Mouse (Mus musculus): ENCODE measurements around the gene Rad9a. TPM values are rescaled to one million over a fixed set of nuclear protein-coding genes. Genes with fewer than 3 reads are reported as not detected.

Gene Rad9a
- polyA plus RNA-seq, 1 experiment from 2014 or later = 21.3 TPM

- Histone ChIP-seq H3K36me3 (peaks cover 83% of the 10 kb centered on the region), H3K9ac (peak overlapping the region; percentile 19; the same call in 1 of the 2 replicates)
Observed at GRCm38 (mm10) chr19:4156771-4157170, 44.7 kb downstream of the Rad9a start.

DNA sequence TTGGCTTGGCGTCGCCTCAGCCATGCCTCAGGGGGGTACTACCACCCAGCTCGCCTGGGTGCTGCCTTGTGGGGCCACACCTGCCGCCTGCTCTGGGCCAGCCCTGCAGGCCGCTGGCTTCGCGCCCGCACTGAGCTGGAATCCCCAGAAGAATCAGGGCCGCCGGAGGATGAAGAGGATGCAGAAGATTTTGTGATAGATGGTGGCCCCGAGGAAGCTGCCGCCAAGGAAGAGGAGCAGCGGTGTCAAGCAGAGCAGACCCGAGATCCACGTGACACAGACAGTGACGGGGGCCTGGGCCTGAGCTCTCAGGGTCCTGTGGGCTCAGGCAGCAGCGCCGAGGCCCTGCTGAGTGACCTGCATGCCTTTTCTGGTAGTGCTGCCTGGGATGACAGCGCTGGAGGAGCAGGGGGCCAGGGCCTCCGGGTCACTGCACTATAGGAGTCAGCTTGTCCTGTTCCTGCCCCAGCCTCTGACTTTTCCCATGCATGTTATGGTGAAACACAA, 45.3 kb downstream of the Rad9a start:
- H3K36me3 ChIP-seq = peaks cover 82% of the 10 kb centered on the region
- no peak overlapping the region for H3K4me2 ChIP-seq
- H3K27me3 ChIP-seq (replicated peaks) = no peaks in the 10 kb centered on the region
- ATAC-seq (ENCODE audit: extremely low read depth, insufficient number of reproducible peaks, low FRiP score, low TSS enrichment) = no peak
- H3K9me3 ChIP-seq = no peaks in the 10 kb centered on the region
- H3K4me1 ChIP-seq = peaks cover 19% of the 10 kb centered on the region
- no peak overlapping the region for H3K27ac ChIP-seq (replicated peaks)
- peak overlapping the region; percentile 28; the same call in 1 of the 2 replicates for H3K9ac ChIP-seq
- no peak overlapping the region for H3K4me3 ChIP-seq
- 69% methylated on average over 20 of the region's 20 CpGs for WGBS

More at GRCm38 (mm10) chr19:4156771-4157170, 44.7 kb downstream of the Rad9a start:
- H3K4me2 ChIP-seq = no peak overlapping the region
- ATAC-seq (ENCODE audit: extremely low read depth, insufficient number of reproducible peaks, low FRiP score, low TSS enrichment) = no peak
- H3K27ac ChIP-seq (replicated peaks) = no peak overlapping the region
- H3K4me1 ChIP-seq = peaks cover 15% of the 10 kb centered on the region
- WGBS = 90% methylated on average over 12 of the region's 12 CpGs
- no peaks in the 10 kb centered on the region for H3K9me3 ChIP-seq
- no peak overlapping the region for H3K4me3 ChIP-seq
- H3K27me3 ChIP-seq (replicated peaks) = no peaks in the 10 kb centered on the region

DNA sequence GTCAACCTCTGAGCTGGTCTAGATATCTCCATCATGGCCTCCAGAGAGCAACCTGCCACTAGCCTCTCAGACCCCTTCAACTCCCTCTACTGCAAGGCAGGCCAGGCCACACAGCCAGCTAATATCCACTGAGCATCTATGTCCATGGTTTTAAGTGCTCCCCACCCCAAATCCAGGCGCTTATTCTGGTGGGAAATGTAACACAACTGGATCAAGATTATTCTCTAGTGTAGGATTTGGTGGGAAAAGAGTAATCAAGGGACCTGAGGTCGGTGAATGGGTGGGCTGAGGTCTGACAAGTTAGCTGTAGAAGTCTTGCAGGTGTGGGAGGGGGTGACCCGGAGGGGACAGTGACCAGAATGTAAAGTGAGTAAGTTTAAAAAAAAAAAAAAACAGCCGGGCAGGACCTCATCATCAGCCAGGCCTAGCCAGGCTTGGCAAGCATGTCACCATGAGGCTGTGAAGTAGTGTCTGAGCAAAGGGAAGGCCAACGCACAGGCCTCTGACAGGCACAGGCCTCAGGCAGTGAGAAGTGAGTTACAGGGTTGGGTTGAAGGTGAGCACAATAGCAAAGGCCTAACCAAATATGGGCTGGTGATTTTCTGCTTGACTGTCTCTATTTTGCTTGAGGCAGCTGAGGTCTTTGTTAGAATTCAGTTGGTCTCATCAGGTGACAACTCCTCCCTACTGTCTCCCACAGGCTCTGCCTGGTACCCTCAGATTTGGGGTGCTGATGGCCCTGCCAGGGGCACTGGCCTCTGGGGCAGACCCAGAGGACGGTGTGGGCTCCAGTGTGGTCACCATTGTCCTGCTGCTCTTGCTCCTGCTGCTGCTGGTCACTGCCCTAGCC, 46.0 kb downstream of the Rad9a start:
- H3K36me3 ChIP-seq = peaks cover 83% of the 10 kb centered on the region
- H3K27me3 ChIP-seq (replicated peaks) = no peaks in the 10 kb centered on the region
- 80% methylated on average over 6 of the region's 6 CpGs for WGBS
- H3K9ac ChIP-seq = peak overlapping the region; percentile 28; the same call in 1 of the 2 replicates
- ATAC-seq (ENCODE audit: extremely low read depth, insufficient number of reproducible peaks, low FRiP score, low TSS enrichment) = no peak
- H3K9me3 ChIP-seq = no peaks in the 10 kb centered on the region
- no peak overlapping the region for H3K4me2 ChIP-seq
- H3K27ac ChIP-seq (replicated peaks) = no peak overlapping the region
- H3K4me1 ChIP-seq = peaks cover 21% of the 10 kb centered on the region
- H3K4me3 ChIP-seq = no peak overlapping the region

- ATAC-seq (ENCODE audit: extremely low read depth, insufficient number of reproducible peaks, low FRiP score, low TSS enrichment) = no peak
- Histone ChIP-seq H3K4me1 (peaks cover 27% of the 10 kb centered on the region), H3K9ac (no peak overlapping the region), H3K36me3 (peaks cover 84% of the 10 kb centered on the region), H3K27me3 (replicated peaks) (no peaks in the 10 kb centered on the region), H3K27ac (replicated peaks) (no peak overlapping the region), H3K4me2 (no peak overlapping the region), H3K9me3 (no peaks in the 10 kb centered on the region), H3K4me3 (no peak overlapping the region)
- WGBS = 70% methylated on average over 13 of the region's 13 CpGs
Observed at GRCm38 (mm10) chr19:4154437-4155222, 46.8 kb downstream of the Rad9a start.

- Histone ChIP-seq H3K36me3 (peaks cover 71% of the 10 kb centered on the region), H3K9me3 (no peaks in the 10 kb centered on the region), H3K9ac (0 out of 2 replicates have a peak within 1 kb of the TSS, but pooled peaks have one; percentile 16), H3K4me1 (peaks cover 35% of the 10 kb centered on the region), H3K27ac (replicated peaks) (no peak within 1 kb of the TSS; the same call in 1 of the 2 replicates), H3K27me3 (replicated peaks) (no peaks in the 10 kb centered on the region), H3K4me3 (no peak within 1 kb of the TSS), H3K4me2 (no peak within 1 kb of the TSS)
- 63% methylated on average over 11 of the region's 11 CpGs for WGBS
- ATAC-seq (ENCODE audit: extremely low read depth, insufficient number of reproducible peaks, low FRiP score, low TSS enrichment) = no peak
Observed at GRCm38 (mm10) chr19:4153232-4153654, 48.2 kb downstream of the Rad9a start, which contains the start of gene Ptprcap. Ptprcap (plus strand) TSS chr19:4153604.

DNA sequence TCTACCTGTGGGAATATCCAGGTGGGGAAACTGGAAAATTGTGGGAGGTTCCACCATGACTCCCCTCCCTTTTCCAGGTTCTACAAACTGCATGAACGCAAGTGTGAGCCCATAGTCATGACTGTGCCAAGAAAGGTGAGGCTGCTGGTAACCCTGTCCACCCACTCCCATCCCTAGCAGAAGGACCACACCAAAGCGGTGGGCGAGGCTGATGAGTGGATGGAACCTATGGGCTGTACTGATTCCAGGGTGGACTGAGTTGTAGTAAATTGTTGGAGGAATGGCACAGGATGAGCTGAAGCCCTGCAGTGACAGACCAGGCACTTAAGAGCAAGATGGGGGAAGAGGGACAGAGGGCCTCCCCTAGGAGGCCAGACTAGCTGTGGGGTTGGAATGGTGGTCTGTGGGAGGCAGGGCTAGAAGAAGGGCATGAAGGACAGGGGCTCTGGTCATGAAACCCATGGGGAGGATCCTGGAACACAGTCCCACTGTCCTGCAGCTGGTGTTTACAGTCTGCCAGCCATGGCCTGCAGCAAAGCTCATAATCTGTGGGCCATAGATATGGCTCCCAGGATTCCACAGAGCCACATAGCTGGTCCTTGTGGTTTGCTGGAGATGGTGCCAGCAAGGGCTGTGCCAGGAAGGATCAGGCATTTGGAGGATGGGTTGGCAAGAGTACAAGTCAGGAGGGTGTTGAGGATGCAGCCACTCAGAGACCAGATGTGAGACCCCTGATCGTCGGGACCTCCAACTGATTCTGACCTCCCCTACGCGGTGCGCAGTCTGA, 48.8 kb downstream of the Rad9a start:
- 84% methylated on average over 8 of the region's 8 CpGs for WGBS
- H3K27me3 ChIP-seq (replicated peaks) = no peaks in the 10 kb centered on the region
- H3K4me2 ChIP-seq = no peak overlapping the region
- H3K4me3 ChIP-seq = no peak overlapping the region
- no peak for ATAC-seq (ENCODE audit: extremely low read depth, insufficient number of reproducible peaks, low FRiP score, low TSS enrichment)
- H3K27ac ChIP-seq (replicated peaks) = no peak overlapping the region; the same call in 1 of the 2 replicates
- H3K4me1 ChIP-seq = peaks cover 41% of the 10 kb centered on the region
- 0 out of 2 replicates have a peak overlapping the region, but pooled peaks have one; percentile 16 for H3K9ac ChIP-seq
- H3K36me3 ChIP-seq = peaks cover 65% of the 10 kb centered on the region
- no peaks in the 10 kb centered on the region for H3K9me3 ChIP-seq

- H3K9me3 ChIP-seq = no peaks in the 10 kb centered on the region
- no peak overlapping the region for H3K4me3 ChIP-seq
- no peak overlapping the region for H3K4me2 ChIP-seq
- H3K27me3 ChIP-seq (replicated peaks) = no peaks in the 10 kb centered on the region
- peaks cover 57% of the 10 kb centered on the region for H3K36me3 ChIP-seq
- no peak for ATAC-seq (ENCODE audit: extremely low read depth, insufficient number of reproducible peaks, low FRiP score, low TSS enrichment)
- WGBS = 81% methylated on average over 5 of the region's 5 CpGs
- no peak overlapping the region for H3K9ac ChIP-seq
- H3K27ac ChIP-seq (replicated peaks) = no peak overlapping the region
- H3K4me1 ChIP-seq = peaks cover 42% of the 10 kb centered on the region
Observed at GRCm38 (mm10) chr19:4151898-4152297, 49.6 kb downstream of the Rad9a start.

GRCm38 (mm10) chr19:4151488-4151860, 50.0 kb downstream of the Rad9a start:
- Histone ChIP-seq H3K9ac (0 out of 2 replicates have a peak overlapping the region, but pooled peaks have one; percentile 59), H3K9me3 (no peaks in the 10 kb centered on the region), H3K4me1 (peaks cover 42% of the 10 kb centered on the region), H3K36me3 (peaks cover 53% of the 10 kb centered on the region), H3K27me3 (replicated peaks) (no peaks in the 10 kb centered on the region), H3K27ac (replicated peaks) (no peak overlapping the region), H3K4me2 (no peak overlapping the region), H3K4me3 (no peak overlapping the region)
- WGBS = 78% methylated on average over 5 of the region's 5 CpGs
- ATAC-seq (ENCODE audit: extremely low read depth, insufficient number of reproducible peaks, low FRiP score, low TSS enrichment) = no peak

DNA sequence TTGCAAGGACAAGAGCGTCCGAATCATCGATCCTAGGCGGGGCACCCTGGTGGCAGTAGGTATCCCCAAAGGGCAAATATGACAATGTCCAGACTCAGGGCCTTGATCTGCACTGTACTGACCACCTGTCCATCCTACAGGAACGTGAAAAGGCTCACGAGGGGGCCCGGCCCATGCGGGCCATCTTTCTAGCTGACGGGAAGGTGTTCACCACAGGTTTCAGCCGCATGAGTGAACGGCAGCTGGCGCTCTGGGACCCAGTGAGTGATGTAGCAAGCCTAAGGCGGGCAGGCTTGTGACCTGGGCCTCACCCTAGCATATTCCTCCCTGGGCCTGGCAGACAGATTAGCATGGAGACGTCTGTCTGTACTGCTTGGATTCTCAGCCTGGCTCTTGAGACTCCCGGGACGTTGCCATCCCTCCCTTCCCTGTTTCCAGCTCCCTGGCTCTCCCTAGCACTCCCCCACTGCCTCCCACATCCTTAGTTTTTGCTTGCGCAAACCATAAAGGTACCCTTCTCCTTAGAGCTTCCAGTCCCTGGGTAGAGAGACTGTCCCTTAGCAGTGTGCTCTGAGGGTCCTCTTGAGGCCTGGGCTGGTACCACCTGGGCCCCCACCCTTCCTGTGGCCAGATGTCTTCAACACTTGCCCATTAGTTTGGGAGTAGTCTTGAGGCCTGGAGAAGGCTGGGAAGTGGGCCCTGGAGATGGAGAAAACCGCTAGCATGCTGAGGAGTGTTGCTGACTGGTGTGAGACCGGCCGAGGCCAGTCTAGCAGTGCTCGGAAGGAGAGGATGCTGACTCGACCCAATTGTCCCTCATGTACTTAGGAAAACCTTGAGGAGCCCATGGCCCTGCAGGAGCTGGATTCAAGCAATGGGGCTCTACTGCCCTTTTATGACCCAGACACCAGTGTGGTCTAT, 50.6 kb downstream of the Rad9a start:
- no peak overlapping the region for H3K27ac ChIP-seq (replicated peaks)
- ATAC-seq (ENCODE audit: extremely low read depth, insufficient number of reproducible peaks, low FRiP score, low TSS enrichment) = no peak
- H3K36me3 ChIP-seq = peaks cover 46% of the 10 kb centered on the region
- H3K4me2 ChIP-seq = no peak overlapping the region
- H3K27me3 ChIP-seq (replicated peaks) = no peaks in the 10 kb centered on the region
- WGBS = 85% methylated on average over 22 of the region's 22 CpGs
- peaks cover 2% of the 10 kb centered on the region; the same call in 1 of the 2 replicates for H3K9me3 ChIP-seq
- H3K9ac ChIP-seq = peak overlapping the region; percentile 59
- no peak overlapping the region for H3K4me3 ChIP-seq
- peaks cover 42% of the 10 kb centered on the region for H3K4me1 ChIP-seq
